Mouse (Mus musculus) 3134 (cell line): ENCODE data around the gene Lrrc17.

Experiments used
- DNase-seq: peaks from one replicate; pipeline ENCODE4 v3.0.0-alpha.2; 2011; ENCODE audit warnings: low spot score; ENCODE audit not compliant: insufficient read length; ENCODE audit errors: extremely low read depth

The Lrrc17 gene

GRCm38 (mm10) chr5:21532921-21533320 is 10.4 kb upstream of the Lrrc17 start:
- no peak for DNase-seq

- no peak for DNase-seq
Measured at GRCm38 (mm10) chr5:21542226-21542625, 1.1 kb upstream of the Lrrc17 start.

GRCm38 (mm10) chr5:21544821-21545220 is 1.5 kb downstream of the Lrrc17 start:
- DNase-seq = no peak

- no peak for DNase-seq
Measured at GRCm38 (mm10) chr5:21545227-21545626, 1.9 kb downstream of the Lrrc17 start.

GRCm38 (mm10) chr5:21545786-21546185 is 2.4 kb downstream of the Lrrc17 start:
- peak; percentile 29 for DNase-seq

GRCm38 (mm10) chr5:21547005-21547404 is 3.6 kb downstream of the Lrrc17 start:
- DNase-seq = no peak

GRCm38 (mm10) chr5:21553685-21554084 is 10.3 kb downstream of the Lrrc17 start:
- DNase-seq = no peak

- DNase-seq = no peak
Measured at GRCm38 (mm10) chr5:21554732-21555131, 11.4 kb downstream of the Lrrc17 start.

GRCm38 (mm10) chr5:21556502-21556901 is 13.1 kb downstream of the Lrrc17 start:
- no peak for DNase-seq

GRCm38 (mm10) chr5:21563936-21564335 is 20.6 kb downstream of the Lrrc17 start:
- DNase-seq = no peak

- DNase-seq = peak; percentile 81
Measured at GRCm38 (mm10) chr5:21565392-21566065, 22.2 kb downstream of the Lrrc17 start.

- DNase-seq = no peak
Measured at GRCm38 (mm10) chr5:21567784-21568183, 24.4 kb downstream of the Lrrc17 start.

- DNase-seq = no peak
Measured at GRCm38 (mm10) chr5:21572764-21573416, 29.5 kb downstream of the Lrrc17 start.

- no peak for DNase-seq
Measured at GRCm38 (mm10) chr5:21574386-21575209, 31.2 kb downstream of the Lrrc17 start.

GRCm38 (mm10) chr5:21575210-21575550 is 31.8 kb downstream of the Lrrc17 start:
- no peak for DNase-seq

GRCm38 (mm10) chr5:21578136-21578535 is 34.8 kb downstream of the Lrrc17 start:
- no peak for DNase-seq

- DNase-seq = peak; percentile 61
Measured at GRCm38 (mm10) chr5:21586763-21587162, 43.4 kb downstream of the Lrrc17 start.

- peak; percentile 25 for DNase-seq
Measured at GRCm38 (mm10) chr5:21587683-21588082, 44.3 kb downstream of the Lrrc17 start.

- DNase-seq = no peak
Measured at GRCm38 (mm10) chr5:21588220-21588619, 44.9 kb downstream of the Lrrc17 start.

GRCm38 (mm10) chr5:21592106-21592505 is 48.7 kb downstream of the Lrrc17 start:
- DNase-seq = no peak

- no peak for DNase-seq
Measured at GRCm38 (mm10) chr5:21593201-21593709, 49.9 kb downstream of the Lrrc17 start.
